Mouse (Mus musculus): ENCODE results near the gene Capn8. TPM values are rescaled to one million over a fixed set of nuclear protein-coding genes. Genes with fewer than 3 reads are reported as not detected.

Capn8 gene
- polyA plus RNA-seq, 1 experiment = 1.4 TPM

- Histone ChIP-seq H3K27me3 (ENCODE audit: control insufficient read depth, insufficient read depth, low read length) (no peaks in the 10 kb centered on the region), H3K4me3 (ENCODE audit: control insufficient read depth, low read depth, low read length) (no peak overlapping the region), H3K27ac (ENCODE audit: control insufficient read depth, insufficient read depth, low read depth, low read length) (no peak overlapping the region)
Observed at GRCm38 (mm10) chr1:182562576-182563370, 2.0 kb upstream of the Capn8 start.

GRCm38 (mm10) chr1:182565351-182565835 is 586 bp downstream of the Capn8 start:
- H3K4me1 ChIP-seq (ENCODE audit: control insufficient read depth, insufficient read depth, low read length) = peaks cover 4% of the 10 kb centered on the region; the same call in 1 of the 2 replicates
- no peak overlapping the region for H3K4me3 ChIP-seq (ENCODE audit: control insufficient read depth, low read depth, low read length)
- no peak overlapping the region for H3K27ac ChIP-seq (ENCODE audit: control insufficient read depth, insufficient read depth, low read depth, low read length)
- no peak for TF ChIP-seq POLR2A (IDR thresholded peaks at IDR 0.05; ENCODE audit: control insufficient read depth, low read depth, low read length)
- no peak for TF ChIP-seq CTCF (IDR thresholded peaks at IDR 0.05; ENCODE audit: control insufficient read depth, insufficient read depth, insufficient replicate concordance, low read depth, low read length)
- no peaks in the 10 kb centered on the region for H3K36me3 ChIP-seq (ENCODE audit: control insufficient read depth, insufficient read depth, low read length)
- no peaks in the 10 kb centered on the region for H3K27me3 ChIP-seq (ENCODE audit: control insufficient read depth, insufficient read depth, low read length)

More at GRCm38 (mm10) chr1:182562576-182563370, 2.0 kb upstream of the Capn8 start:
- TF ChIP-seq POLR2A (IDR thresholded peaks at IDR 0.05; ENCODE audit: control insufficient read depth, low read depth, low read length) = no peak
- no peak for TF ChIP-seq CTCF (IDR thresholded peaks at IDR 0.05; ENCODE audit: control insufficient read depth, insufficient read depth, insufficient replicate concordance, low read depth, low read length)
- peaks cover 7% of the 10 kb centered on the region for H3K4me1 ChIP-seq (ENCODE audit: control insufficient read depth, insufficient read depth, low read length)
- no peaks in the 10 kb centered on the region for H3K36me3 ChIP-seq (ENCODE audit: control insufficient read depth, insufficient read depth, low read length)

GRCm38 (mm10) chr1:182571148-182571547 is 6.3 kb downstream of the Capn8 start:
- no peak overlapping the region for H3K4me3 ChIP-seq (ENCODE audit: control insufficient read depth, low read depth, low read length)
- H3K27ac ChIP-seq (ENCODE audit: control insufficient read depth, insufficient read depth, low read depth, low read length) = no peak overlapping the region
- no peak for TF ChIP-seq CTCF (IDR thresholded peaks at IDR 0.05; ENCODE audit: control insufficient read depth, insufficient read depth, insufficient replicate concordance, low read depth, low read length)
- no peaks in the 10 kb centered on the region for H3K4me1 ChIP-seq (ENCODE audit: control insufficient read depth, insufficient read depth, low read length)
- H3K27me3 ChIP-seq (ENCODE audit: control insufficient read depth, insufficient read depth, low read length) = no peaks in the 10 kb centered on the region
- H3K36me3 ChIP-seq (ENCODE audit: control insufficient read depth, insufficient read depth, low read length) = no peaks in the 10 kb centered on the region

GRCm38 (mm10) chr1:182571973-182572372 is 7.2 kb downstream of the Capn8 start:
- Histone ChIP-seq H3K27me3 (ENCODE audit: control insufficient read depth, insufficient read depth, low read length) (no peaks in the 10 kb centered on the region), H3K4me1 (ENCODE audit: control insufficient read depth, insufficient read depth, low read length) (no peaks in the 10 kb centered on the region), H3K4me3 (ENCODE audit: control insufficient read depth, low read depth, low read length) (no peak overlapping the region), H3K27ac (ENCODE audit: control insufficient read depth, insufficient read depth, low read depth, low read length) (no peak overlapping the region), H3K36me3 (ENCODE audit: control insufficient read depth, insufficient read depth, low read length) (no peaks in the 10 kb centered on the region)
- TF ChIP-seq POLR2A (IDR thresholded peaks at IDR 0.05; ENCODE audit: control insufficient read depth, low read depth, low read length) (no peak), CTCF (IDR thresholded peaks at IDR 0.05; ENCODE audit: control insufficient read depth, insufficient read depth, insufficient replicate concordance, low read depth, low read length) (no peak)

GRCm38 (mm10) chr1:182573856-182574665 is 9.3 kb downstream of the Capn8 start:
- no peak overlapping the region for H3K27ac ChIP-seq (ENCODE audit: control insufficient read depth, insufficient read depth, low read depth, low read length)
- H3K4me3 ChIP-seq (ENCODE audit: control insufficient read depth, low read depth, low read length) = no peak overlapping the region

GRCm38 (mm10) chr1:182574666-182575049 is 9.9 kb downstream of the Capn8 start:
- TF ChIP-seq CTCF (IDR thresholded peaks at IDR 0.05; ENCODE audit: control insufficient read depth, insufficient read depth, insufficient replicate concordance, low read depth, low read length) = no peak
- Histone ChIP-seq H3K4me1 (ENCODE audit: control insufficient read depth, insufficient read depth, low read length) (no peaks in the 10 kb centered on the region), H3K27ac (ENCODE audit: control insufficient read depth, insufficient read depth, low read depth, low read length) (no peak overlapping the region), H3K27me3 (ENCODE audit: control insufficient read depth, insufficient read depth, low read length) (no peaks in the 10 kb centered on the region), H3K36me3 (ENCODE audit: control insufficient read depth, insufficient read depth, low read length) (no peaks in the 10 kb centered on the region), H3K4me3 (ENCODE audit: control insufficient read depth, low read depth, low read length) (no peak overlapping the region)

More at GRCm38 (mm10) chr1:182573856-182574665, 9.3 kb downstream of the Capn8 start:
- H3K27me3 ChIP-seq (ENCODE audit: control insufficient read depth, insufficient read depth, low read length) = no peaks in the 10 kb centered on the region
- no peak for TF ChIP-seq CTCF (IDR thresholded peaks at IDR 0.05; ENCODE audit: control insufficient read depth, insufficient read depth, insufficient replicate concordance, low read depth, low read length)
- no peak for TF ChIP-seq POLR2A (IDR thresholded peaks at IDR 0.05; ENCODE audit: control insufficient read depth, low read depth, low read length)
- no peaks in the 10 kb centered on the region for H3K4me1 ChIP-seq (ENCODE audit: control insufficient read depth, insufficient read depth, low read length)
- H3K36me3 ChIP-seq (ENCODE audit: control insufficient read depth, insufficient read depth, low read length) = no peaks in the 10 kb centered on the region

GRCm38 (mm10) chr1:182584169-182584568 is 19.4 kb downstream of the Capn8 start:
- Histone ChIP-seq H3K36me3 (ENCODE audit: control insufficient read depth, insufficient read depth, low read length) (no peaks in the 10 kb centered on the region), H3K27me3 (ENCODE audit: control insufficient read depth, insufficient read depth, low read length) (no peaks in the 10 kb centered on the region), H3K27ac (ENCODE audit: control insufficient read depth, insufficient read depth, low read depth, low read length) (no peak overlapping the region), H3K4me3 (ENCODE audit: control insufficient read depth, low read depth, low read length) (no peak overlapping the region), H3K4me1 (ENCODE audit: control insufficient read depth, insufficient read depth, low read length) (no peaks in the 10 kb centered on the region; the same call in 1 of the 2 replicates)
- no peak for TF ChIP-seq POLR2A (IDR thresholded peaks at IDR 0.05; ENCODE audit: control insufficient read depth, low read depth, low read length)
- TF ChIP-seq CTCF (IDR thresholded peaks at IDR 0.05; ENCODE audit: control insufficient read depth, insufficient read depth, insufficient replicate concordance, low read depth, low read length) = no peak

Measured in testis, adult 2 months (tissue).